Comparison of ENCODE assay signal across 10 mouse cellular contexts in the genomic region with DNA sequence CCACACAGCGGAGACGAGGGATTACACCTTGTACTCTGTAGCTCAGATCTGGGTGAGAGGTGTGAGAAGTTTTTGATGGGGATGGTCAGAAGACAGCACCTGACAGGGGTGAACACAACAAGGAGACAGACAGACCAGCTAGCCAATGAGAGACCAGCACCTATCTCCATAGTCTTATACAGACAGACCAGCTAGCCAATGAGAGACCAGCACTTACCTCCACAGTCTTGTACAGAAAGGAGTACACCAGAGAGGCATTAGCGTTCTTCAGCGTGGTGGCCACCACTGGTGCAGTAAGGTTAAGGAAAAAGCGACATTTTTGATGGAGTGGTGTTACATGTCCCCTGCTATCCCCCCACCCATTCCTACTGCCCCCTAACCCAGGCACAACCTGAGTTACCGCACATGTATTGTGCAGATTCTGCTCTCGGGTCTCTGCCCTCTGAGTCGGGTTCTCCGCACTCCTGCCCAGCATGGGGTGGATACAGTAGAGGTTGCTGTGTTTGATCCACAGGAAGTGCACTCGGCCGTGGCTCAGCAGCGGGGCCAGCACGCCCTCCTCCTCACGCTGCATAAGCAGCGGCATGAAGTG. TPM values are rescaled to one million over a fixed set of nuclear protein-coding genes. Genes with fewer than 3 reads are reported as not detected.
DNase-seq lines count a peak whose midpoint lies in the region; ATAC-seq and TF ChIP-seq lines count a peak whose summit lies in the region.
"Had no signal": no experiment of that assay in that cellular context is flagged by ENCODE, and none has a peak within 500 bp of the region (broad histone marks: within the 10 kb centered on the region; RNA-seq: fewer than 3 reads in every experiment).

No protein-coding gene starts in this region.

- intact Hi-C loops in left cerebral cortex, postnatal 36 days (cut with DNase I): no loop called here

- no peak for DNase-seq in adrenal gland, adult (ENCODE audit: inconsistent age in 2 of 2, low spot score in 1 of 2)
- DNase-seq in midbrain, postnatal 0 days (ENCODE audit: low spot score): no peak
- no peak for DNase-seq in left cerebral cortex, postnatal 36 days (ENCODE audit: low spot score in 2 of 2)
- DNase-seq: cerebellum, postnatal 10 days had no signal

- no peak for TF ChIP-seq CTCF in midbrain, postnatal 0 days (IDR thresholded peaks at IDR 0.05)

- peaks cover 18% of the 10 kb centered on the region for H3K27me3 ChIP-seq in hindbrain, embryonic 13.5 days
- peaks cover 20% of the 10 kb centered on the region for H3K27me3 ChIP-seq in hindbrain, embryonic 12.5 days
- no peaks in the 10 kb centered on the region for H3K27me3 ChIP-seq in midbrain, postnatal 0 days (ENCODE audit: insufficient read depth, low read length)

- H3K4me3 ChIP-seq in hindbrain, embryonic 13.5 days: no peak overlapping the region
- H3K4me3 ChIP-seq in hindbrain, embryonic 12.5 days: no peak overlapping the region
- H3K4me3 ChIP-seq in midbrain, postnatal 0 days (ENCODE audit: low read depth, low read length): no peak overlapping the region
- H3K4me3 ChIP-seq: myocyte had no signal

- 0 out of 2 replicates have a peak, but pooled peaks have one; percentile 21 for ATAC-seq in hindbrain, embryonic 13.5 days (ENCODE audit: low FRiP score)
- ATAC-seq in hindbrain, embryonic 12.5 days (ENCODE audit: low FRiP score): no peak
- peak; percentile 95 for ATAC-seq in CD4-positive, CD25-positive, alpha-beta regulatory T cell, adult 4 months
- peak; percentile 79 for ATAC-seq in common myeloid progenitor, adult 5-6 weeks (replicated peaks; ENCODE audit: low read depth, poor library complexity, severe bottlenecking)
- peak; percentile 72 for ATAC-seq in megakaryocyte progenitor cell, adult 5-6 weeks (replicated peaks; ENCODE audit: poor library complexity)
- ATAC-seq in midbrain, postnatal 0 days (ENCODE audit: low FRiP score): no peak

- no peaks in the 10 kb centered on the region for H3K4me1 ChIP-seq in hindbrain, embryonic 13.5 days (replicated peaks)
- no peaks in the 10 kb centered on the region for H3K4me1 ChIP-seq in hindbrain, embryonic 12.5 days
- no peaks in the 10 kb centered on the region for H3K4me1 ChIP-seq in midbrain, postnatal 0 days (ENCODE audit: insufficient read depth, low read length)

- H3K27ac ChIP-seq in hindbrain, embryonic 13.5 days: no peak overlapping the region
- no peak overlapping the region for H3K27ac ChIP-seq in hindbrain, embryonic 12.5 days
- H3K27ac ChIP-seq in midbrain, postnatal 0 days (ENCODE audit: low read depth, low read length): no peak overlapping the region

- H3K9me3 ChIP-seq in hindbrain, embryonic 13.5 days: no peaks in the 10 kb centered on the region
- H3K9me3 ChIP-seq in hindbrain, embryonic 12.5 days (replicated peaks): no peaks in the 10 kb centered on the region
- H3K9me3 ChIP-seq in midbrain, postnatal 0 days (ENCODE audit: low read length): no peaks in the 10 kb centered on the region

- WGBS in hindbrain, embryonic 13.5 days: 71% methylated on average over 15 of the region's 15 CpGs
- 73% methylated on average over 15 of the region's 15 CpGs for WGBS in hindbrain, embryonic 12.5 days
- 69% methylated on average over 15 of the region's 15 CpGs for WGBS in midbrain, postnatal 0 days

- no peak overlapping the region for H3K9ac ChIP-seq in hindbrain, embryonic 13.5 days
- no peak overlapping the region for H3K9ac ChIP-seq in hindbrain, embryonic 12.5 days
- no peak overlapping the region for H3K9ac ChIP-seq in midbrain, postnatal 0 days (replicated peaks; ENCODE audit: low read length, poor library complexity, severe bottlenecking)

- H3K36me3 ChIP-seq in hindbrain, embryonic 13.5 days: no peaks in the 10 kb centered on the region
- H3K36me3 ChIP-seq in hindbrain, embryonic 12.5 days: no peaks in the 10 kb centered on the region
- H3K36me3 ChIP-seq in midbrain, postnatal 0 days (ENCODE audit: insufficient read depth, low read length): no peaks in the 10 kb centered on the region

- no peak overlapping the region for H3K4me2 ChIP-seq in hindbrain, embryonic 13.5 days
- H3K4me2 ChIP-seq in hindbrain, embryonic 12.5 days (replicated peaks): no peak overlapping the region
- H3K4me2 ChIP-seq in midbrain, postnatal 0 days (ENCODE audit: low read depth, low read length, poor library complexity, severe bottlenecking): no peak overlapping the region

RNA-seq across cellular contexts. Expression of a gene that starts 2.9 kb away (rescaled TPM):
- 0.62 and 0.71 TPM in 2 replicates for polyA plus RNA-seq in hindbrain, embryonic 13.5 days (2015; fragmentation: Nextera tagmentation; extraction: Ambion mirVana)
- 3.2 and 7.6 TPM in 2 replicates for polyA plus RNA-seq in hindbrain, embryonic 12.5 days (2016; fragmentation: Nextera tagmentation; extraction: Ambion mirVana)
- 1 to 10 TPM; 2.4 to 2.9 TPM for polyA plus RNA-seq in CD4-positive, CD25-positive, alpha-beta regulatory T cell, adult 4 months (2017; shearing (Covaris generic))
- 0.37 and 2.5 TPM in 2 replicates for total RNA-seq in common myeloid progenitor, adult 5-6 weeks (2017)
- total RNA-seq in megakaryocyte progenitor cell, adult 5-6 weeks (2015): 0.32 and 0.57 TPM in 2 replicates
- total RNA-seq in megakaryocyte progenitor cell, adult 5-6 weeks (2017): 0.44 and 2.8 TPM in 2 replicates
- 3.9 and 4.7 TPM in 2 replicates for total RNA-seq in midbrain, postnatal 0 days (2014; rRNA removed)
- polyA plus RNA-seq in midbrain, postnatal 0 days (2015; fragmentation: Nextera tagmentation; extraction: Ambion mirVana): 3.1 TPM in 2 replicates
- 1 to 10 TPM in 1 of 2 experiments, under 1 TPM in 1; 0.72 to 1.6 TPM for total RNA-seq in left cerebral cortex, postnatal 36 days (2021)
- polyA plus RNA-seq: myocyte had no signal

RNA-seq across cellular contexts. Expression of a gene that starts 11.3 kb away (rescaled TPM):
- polyA plus RNA-seq in hindbrain, embryonic 13.5 days (2015; fragmentation: Nextera tagmentation; extraction: Ambion mirVana): 68.1 and 73.8 TPM in 2 replicates
- 86.8 and 93.2 TPM in 2 replicates for polyA plus RNA-seq in hindbrain, embryonic 12.5 days (2016; fragmentation: Nextera tagmentation; extraction: Ambion mirVana)
- 100 to 1,000 TPM; 242 to 364 TPM for polyA plus RNA-seq in CD4-positive, CD25-positive, alpha-beta regulatory T cell, adult 4 months (2017; shearing (Covaris generic))
- 76.6 and 80.6 TPM in 2 replicates for total RNA-seq in common myeloid progenitor, adult 5-6 weeks (2017)
- total RNA-seq in megakaryocyte progenitor cell, adult 5-6 weeks (2015): 80.9 and 85.5 TPM in 2 replicates
- 66.8 and 68.2 TPM in 2 replicates for total RNA-seq in megakaryocyte progenitor cell, adult 5-6 weeks (2017)
- total RNA-seq in midbrain, postnatal 0 days (2014; rRNA removed): 58.5 and 70.7 TPM in 2 replicates
- polyA plus RNA-seq in midbrain, postnatal 0 days (2015; fragmentation: Nextera tagmentation; extraction: Ambion mirVana): 47.1 and 52.0 TPM in 2 replicates
- total RNA-seq in left cerebral cortex, postnatal 36 days (2021): 10 to 100 TPM; 43.0 to 52.5 TPM

RNA-seq across cellular contexts. Expression of a gene that starts 18.0 kb away (rescaled TPM):
- 89.2 and 90.3 TPM in 2 replicates for polyA plus RNA-seq in hindbrain, embryonic 13.5 days (2015; fragmentation: Nextera tagmentation; extraction: Ambion mirVana)
- polyA plus RNA-seq in hindbrain, embryonic 12.5 days (2016; fragmentation: Nextera tagmentation; extraction: Ambion mirVana): 72.0 and 72.7 TPM in 2 replicates
- 100 to 1,000 TPM; 124 to 126 TPM for polyA plus RNA-seq in CD4-positive, CD25-positive, alpha-beta regulatory T cell, adult 4 months (2017; shearing (Covaris generic))
- 8.4 and 25.3 TPM in 2 replicates for total RNA-seq in common myeloid progenitor, adult 5-6 weeks (2017)
- total RNA-seq in megakaryocyte progenitor cell, adult 5-6 weeks (2015): 24.1 and 24.3 TPM in 2 replicates
- total RNA-seq in megakaryocyte progenitor cell, adult 5-6 weeks (2017): 11.2 and 16.1 TPM in 2 replicates
- total RNA-seq in midbrain, postnatal 0 days (2014; rRNA removed): 93.4 and 126 TPM in 2 replicates
- 141 and 146 TPM in 2 replicates for polyA plus RNA-seq in midbrain, postnatal 0 days (2015; fragmentation: Nextera tagmentation; extraction: Ambion mirVana)
- total RNA-seq in left cerebral cortex, postnatal 36 days (2021): 10 to 100 TPM; 52.7 to 58.8 TPM

RNA-seq across cellular contexts. Expression of a gene that starts 21.5 kb away (rescaled TPM):
- 16.3 and 17.1 TPM in 2 replicates for polyA plus RNA-seq in hindbrain, embryonic 13.5 days (2015; fragmentation: Nextera tagmentation; extraction: Ambion mirVana)
- polyA plus RNA-seq in hindbrain, embryonic 12.5 days (2016; fragmentation: Nextera tagmentation; extraction: Ambion mirVana): 18.1 and 23.6 TPM in 2 replicates
- polyA plus RNA-seq in CD4-positive, CD25-positive, alpha-beta regulatory T cell, adult 4 months (2017; shearing (Covaris generic)): 10 to 100 TPM; 25.2 to 45.3 TPM
- total RNA-seq in common myeloid progenitor, adult 5-6 weeks (2017): 55.2 and 64.0 TPM in 2 replicates
- total RNA-seq in megakaryocyte progenitor cell, adult 5-6 weeks (2015): 33.8 and 38.8 TPM in 2 replicates
- total RNA-seq in megakaryocyte progenitor cell, adult 5-6 weeks (2017): 83.1 and 87.6 TPM in 2 replicates
- total RNA-seq in midbrain, postnatal 0 days (2014; rRNA removed): 21.9 and 25.9 TPM in 2 replicates
- polyA plus RNA-seq in midbrain, postnatal 0 days (2015; fragmentation: Nextera tagmentation; extraction: Ambion mirVana): 11.7 and 13.0 TPM in 2 replicates
- total RNA-seq in left cerebral cortex, postnatal 36 days (2021): 10 to 100 TPM; 32.6 to 44.4 TPM

RNA-seq across cellular contexts. Expression of a gene that starts 44.2 kb away (rescaled TPM):
- 51.1 and 51.8 TPM in 2 replicates for polyA plus RNA-seq in hindbrain, embryonic 13.5 days (2015; fragmentation: Nextera tagmentation; extraction: Ambion mirVana)
- polyA plus RNA-seq in hindbrain, embryonic 12.5 days (2016; fragmentation: Nextera tagmentation; extraction: Ambion mirVana): 43.4 and 46.8 TPM in 2 replicates
- 10 to 100 TPM; 25.3 to 29.8 TPM for polyA plus RNA-seq in CD4-positive, CD25-positive, alpha-beta regulatory T cell, adult 4 months (2017; shearing (Covaris generic))
- 6.1 and 14.8 TPM in 2 replicates for total RNA-seq in common myeloid progenitor, adult 5-6 weeks (2017)
- total RNA-seq in megakaryocyte progenitor cell, adult 5-6 weeks (2015): 3.9 and 5.0 TPM in 2 replicates
- total RNA-seq in megakaryocyte progenitor cell, adult 5-6 weeks (2017): 6.1 and 7.0 TPM in 2 replicates
- 20.3 and 26.6 TPM in 2 replicates for total RNA-seq in midbrain, postnatal 0 days (2014; rRNA removed)
- polyA plus RNA-seq in midbrain, postnatal 0 days (2015; fragmentation: Nextera tagmentation; extraction: Ambion mirVana): 26.3 and 32.6 TPM in 2 replicates
- 10 to 100 TPM; 47.1 to 48.8 TPM for total RNA-seq in left cerebral cortex, postnatal 36 days (2021)

Comparison
In these comparisons a context has a peak if more than half of its experiments do, and no peak if none do; other contexts are left out.
1. ATAC-seq: peak in hindbrain, embryonic 13.5 days (single experiment), CD4-positive, CD25-positive, alpha-beta regulatory T cell, adult 4 months (single experiment), common myeloid progenitor, adult 5-6 weeks (single experiment) and megakaryocyte progenitor cell, adult 5-6 weeks (single experiment); none in hindbrain, embryonic 12.5 days (single experiment) and midbrain, postnatal 0 days (single experiment).